Mouse (Mus musculus): ENCODE measurements around the gene Zfp60.

Gene Zfp60

DNA sequence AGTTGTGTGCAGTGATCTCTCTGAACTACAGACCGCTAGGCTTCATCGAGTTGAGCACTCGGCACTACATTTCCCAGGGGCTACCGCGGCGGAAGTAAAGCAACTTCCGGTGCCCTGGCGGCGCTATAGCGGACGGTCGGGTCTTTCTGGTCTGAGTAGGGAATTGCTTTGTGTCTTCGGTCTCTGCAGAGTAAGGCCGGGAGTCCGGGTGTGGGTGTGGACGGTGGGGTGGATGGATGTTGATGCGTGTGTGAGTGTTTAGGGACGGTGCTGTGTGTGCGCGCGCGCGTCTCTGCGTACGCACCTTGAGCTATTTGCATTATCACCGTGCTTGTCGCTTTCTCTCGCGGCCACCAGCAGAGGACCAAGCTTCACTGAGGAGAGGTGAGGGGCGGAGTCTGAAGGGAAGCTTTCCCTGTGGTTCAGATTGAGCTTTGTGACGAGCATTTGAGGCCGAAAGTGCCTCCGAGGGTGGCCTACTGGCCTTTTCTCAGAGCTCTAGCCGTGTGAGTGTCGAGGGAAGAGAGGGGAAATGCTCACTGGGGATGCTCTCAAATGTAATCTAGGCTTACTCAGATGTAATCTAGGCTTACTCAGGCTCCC is at the start of gene Zfp60:
Gene Zfp60, plus strand, starts transcription at position 109 of the 603 bp plus-strand sequence.
- DNase-seq (ENCODE audit: low spot score in 2 of 2), result peak; percentile 81 to 87

DNA sequence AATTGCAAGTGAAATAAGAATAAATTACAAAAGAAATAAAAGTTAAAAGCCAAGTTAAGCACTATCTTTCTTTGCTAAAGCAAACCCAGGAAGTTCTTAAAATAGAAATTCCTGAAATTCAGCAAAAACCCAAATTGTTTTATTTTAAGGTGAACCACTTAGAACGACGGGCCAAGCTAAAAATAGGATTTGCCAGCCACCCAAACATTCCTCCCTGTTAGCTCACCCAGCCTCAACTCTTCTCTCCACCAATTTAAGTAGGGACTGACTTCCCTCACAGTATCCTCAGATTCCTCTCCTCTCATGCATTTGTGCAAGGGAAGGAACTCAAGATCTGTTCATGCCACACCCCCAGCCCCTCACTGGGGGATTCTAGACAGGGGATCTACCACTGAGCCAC is 48.0 kb upstream of the Zfp60 start:
- no peak for DNase-seq (ENCODE audit: low spot score in 2 of 2)

DNA sequence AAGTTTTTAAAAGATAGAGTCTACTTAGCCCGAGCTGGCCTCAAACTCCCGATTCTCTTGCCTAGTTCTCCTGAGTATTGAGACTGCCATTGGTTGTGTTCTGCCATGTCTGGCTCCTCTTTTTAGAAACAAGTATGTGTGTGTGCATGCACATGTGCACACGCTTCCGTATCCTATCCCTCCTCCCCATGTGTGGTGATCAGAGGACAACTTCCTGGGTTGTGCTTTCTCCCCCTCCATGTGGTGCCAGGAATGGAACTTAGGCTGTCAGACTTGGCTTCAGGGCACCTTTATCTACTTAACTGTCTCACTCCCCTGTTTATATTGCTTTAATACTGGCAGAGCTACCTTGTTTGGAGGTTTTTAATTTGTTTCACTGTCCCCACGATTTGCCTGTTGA is 46.0 kb upstream of the Zfp60 start:
- no peak for DNase-seq (ENCODE audit: low spot score in 2 of 2)

DNA sequence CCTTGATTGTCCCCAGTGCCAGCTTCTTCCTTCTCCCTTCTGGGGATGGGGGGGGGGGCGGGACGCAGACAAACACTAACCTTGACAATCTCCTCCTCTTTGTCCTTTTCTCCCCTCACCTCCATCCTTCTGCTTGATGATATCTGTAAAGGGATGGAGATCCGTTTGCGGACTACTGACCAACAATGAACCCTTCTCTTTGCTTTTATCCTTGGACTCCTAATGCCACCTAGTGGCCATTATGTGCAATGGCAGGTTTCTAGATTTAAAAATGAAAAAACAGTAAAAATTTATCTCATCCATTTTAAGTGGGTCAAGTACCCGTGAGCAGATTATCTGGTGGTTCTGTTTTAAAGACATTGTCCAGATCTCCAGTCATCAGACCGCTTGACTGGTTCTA is 45.5 kb upstream of the Zfp60 start:
- no peak for DNase-seq (ENCODE audit: low spot score in 2 of 2)

DNA sequence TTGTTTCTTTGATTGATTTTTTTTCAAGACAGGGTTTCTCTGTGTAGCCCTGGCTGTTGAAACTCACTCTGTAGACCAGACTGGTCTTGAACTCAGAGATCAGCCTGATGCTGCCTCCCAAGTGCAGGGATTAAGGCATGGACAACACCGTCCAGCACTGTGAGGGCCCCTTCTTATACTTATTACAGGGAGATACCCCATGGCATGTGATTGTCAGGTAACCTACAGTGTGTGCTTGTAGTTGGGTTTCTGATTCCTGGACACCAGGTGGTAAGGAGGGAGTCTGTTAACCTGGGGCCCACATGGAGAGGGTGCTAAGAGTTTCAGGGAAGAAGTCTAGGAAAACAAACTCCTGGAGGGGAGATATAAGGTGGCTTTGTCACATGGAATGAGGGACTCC is 44.1 kb upstream of the Zfp60 start:
- no peak for DNase-seq (ENCODE audit: low spot score in 2 of 2)

DNA sequence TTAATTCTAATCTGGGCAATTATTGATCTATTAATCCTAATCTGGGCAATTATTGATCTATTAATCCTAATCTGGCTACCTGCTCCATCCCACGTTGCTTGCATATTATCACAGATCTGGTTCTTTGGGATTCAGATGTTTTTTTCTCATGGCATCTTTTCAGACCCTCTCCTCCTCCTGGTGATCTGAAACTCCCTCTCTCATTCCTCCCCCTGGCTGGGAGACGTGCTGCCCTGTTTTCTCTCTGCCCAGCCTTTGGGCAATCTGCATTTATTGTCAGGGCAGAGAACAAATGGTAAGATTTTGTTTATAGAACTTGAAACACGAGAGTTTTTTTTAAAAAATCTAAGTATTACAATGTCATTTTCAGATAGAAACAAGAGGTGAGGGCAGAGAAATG is 43.4 kb upstream of the Zfp60 start:
- no peak for DNase-seq (ENCODE audit: low spot score in 2 of 2)

DNA sequence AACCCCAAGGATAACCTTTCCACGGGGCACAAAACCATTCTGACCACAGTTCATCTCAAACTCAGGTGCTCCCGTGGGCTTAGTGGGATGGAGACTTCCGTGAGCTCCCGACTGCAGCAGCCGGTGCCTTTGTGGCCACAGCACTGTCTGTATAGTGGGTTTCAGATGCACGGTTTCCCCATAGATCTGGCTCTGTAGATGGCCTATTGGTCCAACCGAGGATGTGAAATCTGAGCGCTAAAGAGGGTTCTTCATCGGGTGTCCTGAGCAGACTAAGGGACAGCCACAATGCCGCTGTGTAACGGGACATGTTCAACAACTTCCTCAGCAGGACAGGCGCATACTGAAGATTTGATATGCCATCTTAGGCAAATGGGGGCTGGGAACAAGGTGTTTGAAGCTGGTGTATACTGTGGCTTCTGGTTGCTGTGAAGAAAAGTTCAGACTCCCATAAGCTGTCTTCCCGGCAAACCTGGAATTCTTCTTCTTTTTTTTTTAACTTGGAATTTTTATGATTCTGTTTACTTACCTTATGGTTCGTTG is 42.9 kb upstream of the Zfp60 start:
- no peak for DNase-seq (ENCODE audit: low spot score in 2 of 2)

DNA sequence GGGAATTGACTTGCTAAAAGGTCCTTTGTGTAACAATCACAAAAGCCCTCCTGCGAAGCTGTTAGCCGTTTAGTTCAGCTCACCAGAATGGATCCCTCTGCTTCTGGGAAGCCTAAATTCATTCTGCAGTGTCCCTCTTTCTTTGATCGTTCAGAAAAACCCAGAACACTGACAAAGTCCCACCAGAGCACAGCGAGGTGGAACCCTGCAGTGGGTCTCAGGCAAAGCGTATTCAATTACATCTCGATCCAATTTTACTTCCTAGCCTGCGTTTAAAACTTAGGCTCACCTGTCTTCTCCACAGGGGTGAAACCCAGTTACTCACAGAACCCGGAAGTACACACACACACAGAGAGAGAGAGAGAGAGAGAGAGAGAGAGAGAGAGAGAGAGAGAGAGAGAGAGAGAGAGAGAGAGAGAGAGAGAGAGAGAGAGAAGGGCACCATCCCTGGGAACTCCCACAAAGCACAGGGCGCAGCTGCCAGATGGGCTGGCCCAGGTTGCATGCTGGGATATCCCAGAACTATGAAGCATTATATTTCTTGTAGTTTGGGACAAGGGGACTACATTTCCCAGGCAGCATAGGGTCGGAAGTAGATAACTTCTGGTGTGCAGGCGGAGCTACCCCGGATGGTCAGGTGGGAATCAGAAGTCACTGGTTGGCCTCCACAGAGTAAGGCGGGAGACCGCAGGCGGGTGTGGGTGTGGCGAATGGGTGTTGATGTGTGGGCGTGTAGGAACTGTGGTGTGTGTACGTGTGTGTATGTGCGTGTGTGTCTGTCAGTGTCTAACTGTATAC is 42.2 kb upstream of the Zfp60 start, which contains the start of gene Zfp607b:
Gene Zfp607b, plus strand, starts transcription at position 526 of the 798 bp plus-strand sequence.
- peak; percentile 89 to 96 for DNase-seq (ENCODE audit: low spot score in 2 of 2)

DNA sequence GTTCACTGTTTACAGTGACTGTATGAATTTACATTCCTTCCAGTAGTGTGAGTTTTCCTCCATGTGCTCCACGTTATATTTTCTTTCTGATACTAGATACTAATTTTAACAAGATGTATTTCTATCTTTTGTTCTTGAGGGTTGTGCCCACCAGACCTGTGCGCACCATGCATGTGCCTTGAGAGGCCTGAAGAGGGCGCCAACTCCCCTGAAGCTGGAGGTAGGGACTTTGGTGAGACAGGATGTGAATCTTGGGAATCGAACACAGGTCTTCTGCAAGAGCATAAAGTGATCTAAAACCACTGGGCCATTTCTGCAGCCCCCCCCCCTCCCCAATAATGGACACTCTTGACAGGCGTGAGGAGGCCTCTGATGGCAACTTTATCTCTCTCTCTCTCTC is 40.1 kb upstream of the Zfp60 start:
- no peak for DNase-seq (ENCODE audit: low spot score in 2 of 2)

DNA sequence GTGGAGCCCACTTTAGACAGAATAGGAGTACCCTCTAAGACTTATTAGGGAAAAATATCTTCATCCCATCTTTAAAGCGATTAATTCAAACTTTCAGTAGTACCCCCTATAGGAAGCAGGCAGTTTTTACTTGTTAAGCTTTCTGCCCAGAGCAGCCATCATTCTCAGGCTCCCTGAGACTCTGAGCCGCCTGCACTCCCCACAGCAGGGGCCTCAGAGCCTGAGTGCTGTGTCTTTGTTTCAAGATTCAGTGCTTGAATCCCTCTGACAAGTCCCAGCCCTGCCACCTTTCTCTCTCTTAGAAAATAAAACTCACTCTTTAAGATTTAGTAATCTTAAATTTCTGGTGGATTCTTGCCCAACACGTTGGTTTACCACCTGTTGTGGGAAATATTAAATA is 34.5 kb upstream of the Zfp60 start:
- no peak for DNase-seq (ENCODE audit: low spot score in 2 of 2)

DNA sequence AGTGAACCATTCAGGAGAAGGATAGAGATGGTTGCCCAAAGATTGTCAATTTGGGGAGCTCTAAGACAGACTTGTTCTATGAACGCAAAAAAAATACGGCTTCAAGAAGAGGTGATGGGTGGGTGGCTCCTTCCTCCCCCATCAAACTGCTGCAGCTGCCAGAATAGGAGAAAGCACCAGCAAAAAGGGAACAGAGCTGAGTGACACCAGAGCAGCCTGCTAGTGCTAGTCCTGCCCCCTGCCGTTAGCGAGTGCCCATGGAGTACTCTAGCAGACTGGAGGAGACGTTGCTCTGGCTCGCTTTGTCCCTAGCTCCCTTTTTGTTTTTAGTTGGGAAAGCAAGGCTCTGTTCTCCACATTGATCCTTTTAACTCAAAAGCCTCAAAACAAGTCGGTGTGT is 20.8 kb upstream of the Zfp60 start:
- no peak for DNase-seq (ENCODE audit: low spot score in 2 of 2)

DNA sequence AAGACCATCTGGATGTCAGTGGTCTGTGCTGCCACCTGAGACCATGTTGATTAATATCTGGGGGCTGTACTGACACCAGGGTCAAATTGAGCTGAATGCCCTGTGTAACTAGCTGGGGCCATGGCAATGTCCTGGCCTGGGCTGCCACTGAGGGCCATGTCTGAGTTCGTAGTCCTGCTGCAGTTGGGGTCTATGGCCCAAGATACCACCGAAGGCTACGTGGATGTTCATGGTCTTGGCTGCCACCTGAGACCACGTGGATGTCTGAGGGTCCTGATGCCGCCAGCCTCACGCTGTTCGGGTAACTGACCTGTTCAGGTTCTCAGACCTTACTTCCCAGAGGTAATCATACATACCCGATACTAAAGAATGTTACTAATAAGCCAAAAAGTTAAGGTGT is 9.2 kb upstream of the Zfp60 start:
- DNase-seq (ENCODE audit: low spot score in 2 of 2), result no peak

DNA sequence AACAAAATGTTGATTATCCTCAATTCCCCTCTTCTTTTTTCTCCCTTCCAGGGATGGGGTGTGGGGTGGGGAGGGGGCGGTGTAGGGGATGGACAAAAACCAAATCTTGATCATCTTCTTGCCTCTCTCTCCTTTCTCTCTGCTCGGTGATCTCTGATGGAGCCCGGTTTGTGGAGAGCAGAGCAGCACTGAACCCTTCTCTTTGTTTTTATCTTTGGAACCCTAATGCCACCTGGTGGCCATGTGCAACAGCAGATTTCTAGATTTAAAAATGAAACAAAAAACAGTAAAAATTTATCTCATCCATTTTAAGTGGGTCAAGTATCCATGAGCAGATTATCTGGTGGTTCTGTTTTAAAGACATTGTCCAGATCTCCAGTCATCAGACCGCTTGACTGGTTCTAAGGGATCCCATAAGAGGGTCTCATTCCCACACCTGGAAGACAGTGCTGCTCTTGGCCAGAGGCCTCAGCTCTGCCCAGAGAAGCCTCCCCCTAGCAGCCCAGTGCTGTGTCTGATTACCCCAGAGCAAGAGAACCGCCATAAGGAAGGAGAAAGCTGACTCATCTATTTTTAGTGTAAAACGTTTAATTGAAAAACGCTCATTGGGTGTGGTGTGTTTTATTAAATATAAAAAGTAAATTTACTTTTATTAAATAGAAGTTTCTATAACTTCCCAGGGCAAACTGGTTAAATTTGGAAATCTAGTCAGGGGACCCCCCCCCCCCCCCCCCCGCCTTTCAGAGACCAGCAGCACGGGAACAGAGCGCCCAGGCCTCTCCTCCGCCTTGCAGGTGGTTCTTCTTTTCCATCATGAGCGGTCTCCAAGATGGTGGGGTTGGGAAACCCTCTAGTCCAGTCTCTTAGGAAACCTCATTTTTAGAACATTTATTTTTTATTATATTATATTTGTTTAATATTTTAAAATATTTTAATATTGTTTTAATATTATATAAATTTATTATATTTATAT is 5.3 kb upstream of the Zfp60 start:
- DNase-seq (ENCODE audit: low spot score in 2 of 2), result no peak

DNA sequence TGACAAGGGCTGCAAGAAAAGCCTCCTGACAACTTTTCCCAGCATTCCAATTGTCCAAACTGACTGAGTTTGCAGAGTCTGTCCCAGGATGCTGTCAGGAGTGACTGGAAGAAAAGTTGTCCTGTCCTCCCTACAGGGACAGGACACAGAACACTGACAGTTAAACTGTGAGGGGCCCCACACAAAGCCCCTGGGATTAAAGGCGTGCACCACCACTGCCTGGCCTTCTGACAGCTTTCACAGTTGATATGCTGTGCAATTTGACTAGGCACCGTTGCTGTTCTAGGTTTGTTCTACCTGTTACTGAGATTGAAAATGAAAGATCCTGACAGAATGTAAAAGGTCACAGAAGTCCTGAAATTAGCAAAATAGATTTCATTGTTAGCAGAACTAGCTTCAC is 3.7 kb upstream of the Zfp60 start:
- DNase-seq (ENCODE audit: low spot score in 2 of 2), result no peak

DNA sequence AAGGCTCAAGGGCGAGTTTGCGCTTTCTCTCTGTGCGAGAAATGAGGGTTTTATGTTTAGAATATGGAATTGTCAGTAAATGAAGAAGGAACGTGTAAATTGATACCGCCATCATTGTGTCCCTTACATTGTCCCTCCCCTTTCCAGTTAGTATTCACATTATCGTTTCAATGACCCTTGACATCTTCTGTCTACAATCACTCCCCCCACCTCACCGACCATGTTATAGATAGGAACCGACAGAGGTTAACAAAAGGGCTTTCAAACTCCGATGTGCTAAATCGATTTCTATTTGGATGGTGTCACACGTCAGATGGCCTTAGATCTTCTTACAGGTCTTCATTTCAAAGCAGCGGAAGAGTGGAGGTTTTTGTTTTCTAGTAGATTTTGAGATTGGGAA is 757 bp downstream of the Zfp60 start:
- no peak for DNase-seq (ENCODE audit: low spot score in 2 of 2)

DNA sequence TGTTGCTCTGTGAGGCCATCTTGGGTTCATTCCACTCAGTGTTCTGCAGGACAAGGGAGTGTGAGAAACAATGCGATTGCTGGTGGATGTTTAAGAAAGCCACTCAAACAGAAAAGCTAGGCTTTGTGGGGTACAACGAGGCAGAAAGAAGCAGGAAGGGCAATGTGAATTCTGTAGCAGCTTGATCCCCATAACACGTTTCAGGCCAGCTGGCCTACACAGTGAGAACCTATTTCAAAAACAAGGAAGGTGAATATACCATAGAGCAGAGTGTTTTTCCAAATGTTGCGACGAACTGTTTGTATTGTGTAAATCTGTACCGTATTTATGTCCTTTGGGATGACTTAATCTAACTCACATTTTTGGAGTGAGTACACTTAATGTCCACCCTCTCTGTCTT is 1.3 kb downstream of the Zfp60 start:
- DNase-seq (ENCODE audit: low spot score in 2 of 2), result no peak

DNA sequence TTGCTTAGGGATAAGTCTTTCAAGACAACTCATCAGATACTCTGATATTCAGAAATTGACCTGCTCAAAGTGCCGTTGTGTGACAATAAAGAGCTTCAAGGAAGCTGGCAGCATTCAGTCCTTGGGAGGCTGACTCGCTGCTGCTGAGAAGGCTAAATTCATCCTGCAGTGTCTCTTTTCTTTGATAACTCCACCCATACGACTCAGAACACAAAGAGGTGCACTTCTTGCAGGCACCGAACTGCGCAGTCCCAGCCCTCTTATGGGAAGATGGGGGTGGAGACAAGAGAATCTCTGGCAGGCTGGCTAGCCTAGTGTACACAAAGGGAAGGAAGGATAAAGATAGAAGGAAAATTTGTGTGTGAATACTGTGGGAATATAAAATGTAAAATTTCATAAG is 4.3 kb downstream of the Zfp60 start:
- no peak for DNase-seq (ENCODE audit: low spot score in 2 of 2)

DNA sequence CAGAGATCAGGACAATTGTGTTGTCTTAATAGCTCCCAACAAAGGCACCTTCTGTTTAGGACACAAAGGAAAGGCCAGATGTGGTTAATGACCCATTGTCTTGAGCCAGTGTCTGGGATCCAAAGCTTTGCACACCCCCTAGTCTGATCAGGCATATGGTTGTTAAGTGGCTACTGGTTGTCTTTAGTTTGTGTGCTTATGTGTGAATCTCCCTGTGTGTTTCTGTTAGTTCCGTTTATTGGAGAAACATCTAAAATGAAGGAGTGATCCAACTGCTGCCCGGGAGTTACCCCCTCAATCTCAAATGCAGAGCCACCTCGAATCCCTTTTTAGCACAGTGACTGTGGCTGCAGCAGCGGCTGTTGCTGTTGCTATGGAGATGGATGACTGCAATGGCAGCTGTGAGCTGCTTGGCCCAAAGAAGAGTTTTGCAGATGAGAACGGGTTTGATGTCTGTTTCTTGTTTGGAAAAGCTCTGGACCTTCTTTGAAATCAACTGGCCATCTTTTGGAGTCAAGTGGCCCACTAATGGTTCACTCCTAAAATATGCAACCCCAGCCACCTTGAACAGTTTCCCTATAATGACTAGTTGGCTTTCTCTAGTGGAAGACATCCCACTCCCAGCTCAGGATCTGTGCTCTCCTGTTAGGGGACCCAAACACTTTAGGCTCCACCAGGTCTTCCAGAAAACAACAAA is 25.3 kb downstream of the Zfp60 start:
- DNase-seq (ENCODE audit: low spot score in 2 of 2), result no peak

DNA sequence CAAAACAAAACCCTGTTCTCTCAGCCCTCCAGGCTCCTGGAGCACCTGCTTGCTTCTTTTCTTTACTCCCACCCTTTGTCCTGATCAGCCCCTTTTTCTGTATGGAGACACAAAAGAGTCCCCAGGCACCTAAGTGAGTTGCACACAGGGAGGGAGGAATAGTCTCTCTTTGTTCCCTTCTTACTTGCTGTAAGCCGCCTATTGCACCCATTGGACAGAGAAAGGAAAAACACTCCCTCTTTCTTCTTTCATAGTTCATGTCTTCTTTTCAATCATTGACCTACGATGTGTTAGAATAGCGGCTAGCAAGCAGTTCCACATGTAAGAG is 25.8 kb downstream of the Zfp60 start:
- no peak for DNase-seq (ENCODE audit: low spot score in 2 of 2)

DNA sequence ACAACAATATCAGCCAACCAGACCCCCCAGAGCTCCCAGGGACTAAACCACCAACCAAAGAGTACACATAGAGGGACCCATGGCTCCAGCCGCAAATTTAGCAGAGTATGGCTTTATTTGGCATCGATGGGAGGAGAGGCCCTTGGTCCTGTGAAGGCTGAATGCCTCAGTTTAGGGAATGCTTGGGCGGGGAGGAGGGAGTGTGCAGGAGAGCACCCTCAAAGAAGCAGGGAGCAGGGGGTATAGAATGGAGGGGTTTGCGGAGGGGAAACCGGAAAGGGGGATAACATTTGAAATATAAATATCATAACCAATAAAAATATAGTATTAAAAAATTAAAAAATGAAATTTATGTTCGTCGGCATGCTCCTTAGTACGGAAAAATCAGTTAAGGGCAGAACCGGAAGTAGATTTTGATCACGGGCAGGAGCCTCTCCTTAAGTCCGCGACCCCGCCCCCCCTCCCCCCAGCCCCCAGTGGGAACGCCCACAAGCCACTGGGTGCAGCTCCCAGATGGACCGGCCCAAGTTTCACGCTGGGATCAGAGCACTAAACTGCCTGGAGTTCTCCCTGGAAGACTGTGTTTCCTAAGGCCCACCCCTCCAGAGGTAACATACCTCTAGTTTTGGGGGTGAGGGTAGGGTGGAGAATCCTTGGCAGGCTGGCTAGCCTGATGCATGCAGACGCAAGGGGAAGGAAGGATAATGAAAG is 34.1 kb downstream of the Zfp60 start:
- DNase-seq (ENCODE audit: low spot score in 2 of 2), result no peak

DNA sequence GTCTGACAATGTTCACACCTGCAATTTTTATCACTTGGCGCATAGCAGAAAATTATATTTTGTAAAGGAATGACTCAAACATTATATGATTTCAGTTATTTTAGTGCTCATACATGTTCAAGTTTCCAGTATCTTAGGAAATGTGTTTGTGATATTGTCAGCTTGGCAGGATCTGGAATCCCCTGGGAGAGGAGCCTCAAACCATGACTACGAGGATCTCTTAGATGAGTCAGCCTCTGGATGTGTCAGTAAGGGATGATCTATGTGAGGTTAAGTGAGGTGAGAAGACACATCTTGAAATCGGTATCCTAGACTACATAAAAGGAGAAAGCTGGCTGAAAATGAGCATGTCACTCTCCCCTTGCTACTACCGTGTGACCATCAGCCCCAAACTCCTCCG is 58.1 kb downstream of the Zfp60 start:
- no peak for DNase-seq (ENCODE audit: low spot score in 2 of 2)

All from frontal cortex, postnatal 10 days (tissue).